Mouse (Mus musculus) liver, adult 2 months (tissue): Measurements from ENCODE around the gene Stpg3.

ENCODE experiments used
- CTCF ChIP-seq: fragments of 200-500 bp; IDR thresholded peaks from 2 replicates; pipeline ENCODE4 v1.5.1; 2011; ENCODE audit warnings: low read depth, low read length, control low read depth
- POLR2A ChIP-seq: fragments of 200-500 bp; IDR thresholded peaks from 2 replicates; pipeline ENCODE4 v1.6.1; 2011; ENCODE audit warnings: low read length, control low read depth; ENCODE audit not compliant: insufficient read depth; ENCODE audit errors: extremely low read depth

DNA sequence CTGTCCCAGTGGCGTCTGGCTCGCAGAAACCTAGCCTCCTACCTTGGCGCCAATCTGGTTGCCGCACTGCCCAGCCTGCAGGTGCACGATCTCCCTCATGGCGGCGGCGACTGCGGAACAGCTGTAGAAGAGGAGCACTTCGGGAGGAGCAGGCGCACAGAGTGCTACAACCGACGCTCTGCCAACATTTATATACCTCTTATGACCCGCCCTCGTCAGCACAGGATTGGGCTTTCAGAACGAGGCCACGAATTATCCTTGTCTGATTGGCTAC, 10.0 kb upstream of the Stpg3 start, which contains the start of gene Tubb4b:
- peak; percentile 34; the same call in 1 of the 2 replicates for TF ChIP-seq CTCF
- peak; percentile 99 for TF ChIP-seq POLR2A
